Mouse (Mus musculus): Measurements from ENCODE around the gene Adat3.

DNA sequence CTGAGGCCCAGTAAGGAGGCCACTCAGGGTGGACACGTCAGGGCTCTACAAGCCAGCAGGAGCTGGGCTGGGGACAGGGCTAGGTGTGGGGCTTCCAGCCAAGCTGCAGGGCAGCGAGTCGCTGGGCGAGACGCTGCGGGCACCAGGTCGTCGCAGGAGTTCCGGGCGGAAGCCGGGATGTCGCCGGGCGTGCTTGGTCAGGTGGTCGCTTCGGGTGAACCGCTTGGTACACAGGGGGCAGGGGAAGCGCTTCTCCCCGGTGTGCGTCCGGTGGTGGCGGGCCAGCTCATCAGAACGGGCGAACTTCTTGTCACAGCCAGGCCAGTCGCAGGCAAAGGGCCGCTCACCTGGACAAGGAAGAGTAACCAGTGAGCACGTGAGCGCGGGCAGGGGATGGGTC lies 33.8 kb upstream of the Adat3 start:
- TF ChIP-seq CTCF (IDR thresholded peaks at IDR 0.05; ENCODE audit: low read depth, low read length) (no peak), POLR2A (IDR thresholded peaks at IDR 0.05; ENCODE audit: extremely low read depth, insufficient read depth, low read length) (no peak)
